Mouse (Mus musculus): ENCODE results near the gene Eml3.
"Not testable (repeated sequence)": the region's sequence is repeated elsewhere in the genome, so short reads cannot be mapped to it uniquely, and the experiment has no call there.

Eml3 gene

GRCm38 (mm10) chr19:8929224-8930088 is at the start of gene Eml3, which contains the start of gene Rom1:
Gene Eml3 (plus strand): TSS chr19:8929552.
Gene Rom1 (minus strand): TSS chr19:8929356.
- DNase-seq (ENCODE audit: low read depth in 1 of 2, low spot score in 2 of 2), result peak; percentile 70 to 81

DNA sequence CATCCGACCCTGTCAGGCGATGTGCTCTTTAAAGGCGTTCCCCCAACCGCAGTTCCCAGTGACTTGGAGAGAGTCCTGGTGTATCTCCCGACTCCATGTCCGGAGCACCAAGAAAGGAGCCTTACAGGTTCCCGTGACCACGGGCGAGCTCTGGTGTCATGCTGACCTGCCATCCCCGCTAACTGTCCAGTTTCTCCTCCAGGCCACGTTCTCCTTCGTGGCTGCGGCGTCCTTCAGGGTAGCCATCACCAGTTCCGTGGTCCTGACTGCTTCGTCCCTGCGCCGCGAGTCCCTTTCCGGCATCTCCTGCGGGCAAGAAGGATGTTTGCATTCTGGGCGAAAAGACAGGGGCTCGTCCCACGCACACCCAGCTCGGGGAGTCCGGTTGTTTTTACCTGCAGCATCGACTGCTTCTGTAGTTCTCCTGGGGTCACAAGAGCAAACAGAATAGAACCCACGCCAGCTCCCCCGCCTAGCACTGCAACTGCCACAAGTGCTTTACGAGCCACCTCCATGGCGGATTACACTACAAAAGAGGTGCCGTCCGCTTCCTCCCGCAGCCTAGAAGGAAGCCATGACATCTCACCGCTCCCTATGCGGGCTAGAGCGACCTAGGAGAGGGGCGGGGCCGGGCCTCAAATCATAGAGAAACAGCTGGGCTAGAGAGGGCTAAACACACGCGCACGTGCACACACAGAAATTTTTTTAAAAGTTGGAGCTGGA is 48.9 kb upstream of the Eml3 start, which contains the start of gene Uqcc3:
Gene Uqcc3 (minus strand): TSS at position 613 of the 723 bp plus-strand sequence.
- peak; percentile 72 to 85 for DNase-seq (ENCODE audit: low read depth in 1 of 2, low spot score in 2 of 2)

- DNase-seq (ENCODE audit: low read depth in 1 of 2, low spot score in 2 of 2), result no peak
These were observed 48.3 kb upstream of the Eml3 start for GRCm38 (mm10) chr19:8881034-8881392.

DNA sequence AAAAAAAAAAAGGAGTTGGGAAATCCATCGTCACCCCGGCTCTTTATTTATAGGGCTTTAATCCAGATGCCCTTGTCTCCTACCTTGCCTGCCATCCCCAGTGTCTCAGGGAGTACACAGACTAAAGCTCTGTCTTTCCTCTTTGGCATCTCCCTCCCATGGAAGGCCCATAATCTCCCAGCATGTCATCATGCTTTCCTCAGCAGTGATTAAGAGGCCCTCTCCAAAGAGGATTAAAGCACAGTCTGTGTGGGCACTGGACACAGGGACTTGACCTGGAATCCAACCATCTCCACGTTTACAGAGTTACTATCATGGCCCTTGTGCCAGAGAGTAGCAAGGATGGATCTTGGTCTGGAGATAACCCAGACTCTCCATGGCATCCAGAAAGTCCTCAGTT is 45.7 kb upstream of the Eml3 start, which contains the start of the genes Lbhd1 and Gm49403:
Gene Lbhd1 (plus strand): TSS at position 117 of the 400 bp plus-strand sequence.
Gene Gm49403 (plus strand): TSS at position 315 of the 400 bp plus-strand sequence.
- DNase-seq (ENCODE audit: low read depth in 1 of 2, low spot score in 2 of 2), result no peak

DNA sequence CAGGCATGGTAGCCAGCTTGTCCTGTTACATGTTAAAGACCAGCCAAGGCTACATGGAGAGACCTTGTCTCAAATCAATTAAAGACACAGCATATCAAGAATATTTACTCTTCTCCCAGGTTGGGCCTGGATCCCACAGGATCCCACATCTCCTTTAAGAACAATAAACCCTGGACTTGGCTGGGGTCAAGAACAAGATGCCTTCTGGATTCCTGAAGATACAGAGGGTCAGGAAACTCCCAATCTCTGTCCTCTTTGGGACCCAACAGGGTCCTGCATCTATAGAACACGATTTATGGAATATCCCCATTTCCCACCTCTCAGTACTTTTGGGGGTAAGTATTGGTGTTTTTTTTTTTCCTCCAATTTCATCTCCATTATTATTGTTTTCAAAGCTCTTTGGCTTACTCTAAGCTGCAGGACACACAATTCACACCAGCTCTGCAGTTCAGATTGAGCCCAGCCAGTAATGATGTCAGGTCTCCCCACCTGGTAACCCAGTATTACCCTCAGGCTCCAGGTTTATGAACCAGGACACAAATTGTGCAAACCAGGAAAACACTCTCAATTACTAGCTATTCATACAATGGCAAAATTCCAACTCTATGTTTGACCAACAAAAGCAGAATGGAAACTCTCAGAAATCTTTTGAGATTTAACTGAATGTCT is 42.3 kb upstream of the Eml3 start:
- DNase-seq (ENCODE audit: low read depth in 1 of 2, low spot score in 2 of 2), result no peak

DNA sequence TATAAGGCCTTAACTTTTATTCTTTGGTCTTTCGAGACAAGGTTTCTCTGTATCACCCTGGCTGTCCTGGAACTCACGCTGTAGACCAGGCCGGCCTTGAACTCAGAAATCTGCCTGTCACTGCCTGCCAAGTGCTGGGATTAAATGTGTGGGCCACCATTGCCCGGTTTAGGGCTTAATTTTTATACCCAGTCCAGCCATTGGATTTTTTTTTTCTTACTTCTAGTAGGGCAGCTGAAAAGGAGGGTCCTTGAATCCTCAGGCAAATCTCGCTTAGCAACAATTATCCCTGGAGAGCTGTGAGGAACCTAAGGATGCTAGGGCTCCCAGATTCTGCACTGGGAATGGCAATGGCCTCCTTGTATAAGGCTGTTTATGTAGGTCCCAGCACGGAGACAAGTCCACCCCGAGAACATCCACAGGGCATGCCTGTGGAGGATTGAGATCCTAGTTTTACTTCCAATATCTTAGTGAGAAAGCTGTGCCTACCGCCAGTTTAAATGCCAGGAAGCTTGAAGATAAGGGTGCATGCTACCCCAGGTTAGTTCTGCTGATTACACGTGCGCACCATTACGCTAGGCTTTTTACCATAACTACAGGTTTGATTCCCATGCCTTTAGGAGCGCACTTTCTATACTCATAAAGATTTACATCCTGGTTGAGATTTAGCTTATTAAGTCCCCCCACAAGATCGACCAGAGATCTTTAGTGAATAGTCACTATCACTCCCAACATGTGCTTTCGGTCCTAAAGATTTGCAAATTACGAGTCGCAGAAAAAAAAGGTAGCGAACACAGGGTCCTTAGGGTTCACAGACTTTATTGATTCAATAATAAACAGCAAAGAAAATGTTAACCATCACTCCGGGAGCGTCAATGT is 41.5 kb upstream of the Eml3 start:
- DNase-seq (ENCODE audit: low read depth in 1 of 2, low spot score in 2 of 2), result no peak

DNA sequence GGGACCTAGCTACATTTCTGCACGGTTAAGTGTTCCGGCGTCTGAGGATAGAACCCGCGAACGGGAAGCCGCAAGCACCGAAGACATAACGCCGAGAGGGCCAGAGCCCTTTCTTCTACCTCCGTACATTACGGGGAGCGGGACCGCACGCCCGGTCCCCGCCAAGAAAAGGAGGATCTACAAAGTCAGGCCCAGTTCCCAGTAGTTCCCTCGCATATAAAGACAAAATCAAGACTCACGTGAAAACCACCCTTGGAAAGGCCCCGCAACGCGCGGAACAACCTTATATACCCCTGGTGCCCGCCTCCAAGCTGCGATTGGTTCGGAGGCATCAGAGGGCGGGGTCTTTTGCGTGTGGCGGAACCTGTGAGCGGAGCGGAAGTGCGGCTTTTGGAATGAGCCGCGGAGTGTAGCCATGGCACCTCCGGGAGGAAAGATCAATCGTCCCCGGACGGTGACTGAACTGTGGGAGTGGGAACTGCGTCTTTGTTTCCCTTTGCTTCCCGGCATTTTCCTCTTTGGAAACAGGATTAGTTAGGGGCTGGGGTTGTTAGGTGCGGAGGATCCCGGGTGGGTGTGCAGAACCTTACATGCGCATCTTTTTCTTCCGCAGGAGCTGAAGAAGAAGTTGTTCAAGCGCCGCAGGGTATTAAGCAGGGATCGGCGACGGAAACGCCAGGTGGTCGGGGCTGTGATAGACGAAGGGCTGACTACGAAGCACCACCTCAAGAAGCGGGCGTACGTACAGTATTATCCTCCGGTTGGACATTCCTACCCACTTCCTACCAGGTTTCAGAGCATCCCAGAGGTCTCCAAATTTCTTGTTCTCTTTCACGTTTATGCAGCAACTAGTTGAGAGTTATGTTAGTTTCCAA is 40.6 kb upstream of the Eml3 start, which contains the start of the genes 1810009A15Rik and Gm49416:
Gene 1810009A15Rik (plus strand): TSS at position 343 of the 875 bp plus-strand sequence.
Gene Gm49416 (plus strand): TSS at position 416 of the 875 bp plus-strand sequence.
- DNase-seq (ENCODE audit: low read depth in 1 of 2, low spot score in 2 of 2), result peak; percentile 88 to 89

DNA sequence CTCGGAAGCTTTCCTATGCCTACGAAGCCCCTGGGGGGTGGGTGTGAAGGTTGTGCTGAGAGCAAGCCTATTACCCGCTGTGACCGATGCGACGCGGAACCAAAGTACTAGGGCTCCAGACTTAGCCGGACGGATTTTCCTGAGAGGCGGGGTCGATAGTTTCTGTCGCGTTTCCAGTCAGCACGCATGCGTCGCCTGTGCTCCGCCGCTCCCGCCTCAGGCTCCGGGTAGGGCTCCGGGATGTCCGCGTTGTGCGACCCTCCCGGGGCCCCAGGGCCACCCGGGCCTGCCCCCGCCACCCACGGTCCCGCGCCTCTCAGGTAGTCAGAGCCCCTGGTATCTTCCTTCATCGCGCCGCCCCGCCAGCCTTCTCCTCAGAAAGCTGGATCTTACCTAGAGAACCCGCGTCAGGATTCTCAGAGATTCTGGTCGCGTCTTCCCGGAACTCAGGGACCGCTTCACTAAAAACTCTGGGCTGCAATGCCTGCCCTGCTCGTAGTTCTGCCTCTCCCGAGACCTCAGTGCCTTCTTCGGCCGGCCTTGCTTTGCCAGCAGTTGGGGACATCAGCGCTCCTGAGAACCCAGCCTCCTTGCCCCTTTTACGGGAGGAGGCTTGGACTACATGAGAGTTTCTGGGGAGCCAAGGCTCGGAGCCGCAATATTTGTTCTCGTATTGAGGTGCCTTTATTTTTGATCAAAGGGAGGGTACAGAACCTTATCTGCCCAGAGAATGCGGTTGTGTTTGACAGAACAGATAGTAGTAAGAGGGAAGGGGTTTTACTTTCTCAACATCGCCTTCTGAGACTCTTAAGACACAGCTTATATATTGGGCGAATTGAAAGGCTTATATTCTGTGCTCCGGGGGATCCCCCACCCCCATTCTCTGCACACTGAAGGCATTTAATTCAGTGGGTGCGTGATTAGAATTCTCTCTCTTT is 36.3 kb upstream of the Eml3 start, which contains the start of gene Ints5:
Gene Ints5 (plus strand): TSS at position 177 of the 938 bp plus-strand sequence.
- peak; percentile 50 to 70 for DNase-seq (ENCODE audit: low read depth in 1 of 2, low spot score in 2 of 2)

DNA sequence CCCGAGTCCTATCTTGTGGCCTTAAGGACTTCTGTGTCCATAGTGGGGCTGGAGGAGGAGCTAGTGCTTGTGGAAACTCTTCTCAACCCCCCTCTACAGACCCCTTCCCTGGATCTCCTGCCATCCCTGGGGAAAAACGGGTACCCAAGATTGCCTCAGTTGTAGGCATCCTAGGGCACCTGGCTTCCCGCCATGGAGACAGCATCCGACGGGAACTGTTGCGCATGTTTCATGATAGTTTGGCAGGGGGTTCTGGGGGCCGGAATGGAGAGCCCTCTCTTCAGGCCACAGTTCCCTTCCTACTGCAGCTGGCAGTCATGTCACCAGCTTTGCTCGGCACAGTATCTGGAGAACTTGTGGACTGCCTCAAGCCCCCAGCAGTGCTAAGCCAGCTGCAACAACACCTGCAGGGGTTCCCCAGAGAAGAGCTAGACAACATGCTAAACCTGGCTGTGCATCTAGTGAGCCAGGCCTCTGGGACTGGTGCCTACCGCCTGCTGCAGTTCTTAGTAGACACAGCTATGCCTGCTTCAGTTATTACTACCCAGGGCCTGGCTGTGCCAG is 33.9 kb upstream of the Eml3 start:
- DNase-seq (ENCODE audit: low read depth in 1 of 2, low spot score in 2 of 2), result no peak

DNA sequence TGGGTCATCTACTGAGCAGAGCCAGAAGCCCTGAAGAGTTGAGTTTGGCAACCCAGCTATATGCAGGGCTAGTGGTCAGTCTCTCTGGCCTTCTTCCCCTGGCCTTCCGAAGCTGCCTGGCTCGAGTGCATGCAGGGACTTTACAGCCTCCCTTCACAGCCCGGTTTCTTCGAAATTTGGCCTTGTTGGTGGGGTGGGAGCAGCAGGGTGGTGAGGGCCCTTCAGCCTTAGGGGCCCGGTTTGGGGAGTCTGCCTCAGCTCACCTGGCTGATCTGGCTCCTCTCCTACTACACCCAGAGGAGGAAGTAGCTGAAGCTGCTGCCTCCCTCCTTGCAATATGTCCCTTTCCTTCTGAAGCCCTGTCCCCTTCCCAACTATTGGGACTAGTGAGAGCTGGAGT is 33.1 kb upstream of the Eml3 start:
- DNase-seq (ENCODE audit: low read depth in 1 of 2, low spot score in 2 of 2), result not testable (repeated sequence)

- not testable (repeated sequence) for DNase-seq (ENCODE audit: low read depth in 1 of 2, low spot score in 2 of 2)
These were observed 32.0 kb upstream of the Eml3 start for GRCm38 (mm10) chr19:8897211-8897864.

- peak; percentile 87 to 90 for DNase-seq (ENCODE audit: low read depth in 1 of 2, low spot score in 2 of 2)
These were observed 31.4 kb upstream of the Eml3 start, which contains the start of gene Ganab for GRCm38 (mm10) chr19:8897865-8898495. Gene Ganab (plus strand): TSS chr19:8898071.

DNA sequence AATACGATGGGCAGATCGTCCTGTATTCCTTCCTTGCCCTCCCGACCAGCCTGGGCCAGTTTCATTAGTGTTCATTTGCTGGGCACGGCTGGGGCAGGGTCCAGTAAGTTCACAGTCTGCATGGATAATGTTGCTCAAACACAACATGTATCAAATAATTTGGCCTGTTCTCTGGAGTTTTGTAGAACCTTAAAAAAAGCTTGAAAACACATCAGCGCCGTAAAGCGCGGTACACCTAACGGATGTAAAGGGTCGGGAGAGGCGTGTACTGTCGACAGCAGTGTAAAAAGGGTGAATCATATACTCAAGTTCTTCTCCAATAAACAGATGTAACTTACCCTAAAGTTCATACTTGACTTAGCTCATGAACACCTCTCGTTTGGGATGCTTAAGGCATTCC is 30.8 kb upstream of the Eml3 start:
- no peak for DNase-seq (ENCODE audit: low read depth in 1 of 2, low spot score in 2 of 2)

DNA sequence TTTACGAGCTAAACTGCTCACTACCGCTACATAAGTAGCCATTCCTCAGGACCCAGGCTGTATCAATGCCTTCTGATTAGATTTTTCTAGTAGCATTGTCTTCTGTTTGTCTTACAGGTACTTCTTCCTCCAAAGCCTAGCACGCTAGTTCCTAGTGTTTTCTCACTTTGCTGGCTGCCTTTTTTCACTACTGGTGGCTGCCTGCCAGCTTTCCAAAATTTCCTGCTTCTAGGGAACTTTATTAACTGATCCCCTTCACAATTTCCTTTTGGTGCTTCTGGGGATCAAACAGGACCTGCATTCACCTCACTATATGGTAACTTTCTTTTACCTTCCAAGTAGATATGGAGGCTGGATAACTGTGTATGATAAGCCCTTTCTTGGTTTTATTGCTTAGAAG is 30.3 kb upstream of the Eml3 start:
- no peak for DNase-seq (ENCODE audit: low read depth in 1 of 2, low spot score in 2 of 2)

GRCm38 (mm10) chr19:8903412-8903811 is 25.9 kb upstream of the Eml3 start:
- no peak for DNase-seq (ENCODE audit: low read depth in 1 of 2, low spot score in 2 of 2)

DNA sequence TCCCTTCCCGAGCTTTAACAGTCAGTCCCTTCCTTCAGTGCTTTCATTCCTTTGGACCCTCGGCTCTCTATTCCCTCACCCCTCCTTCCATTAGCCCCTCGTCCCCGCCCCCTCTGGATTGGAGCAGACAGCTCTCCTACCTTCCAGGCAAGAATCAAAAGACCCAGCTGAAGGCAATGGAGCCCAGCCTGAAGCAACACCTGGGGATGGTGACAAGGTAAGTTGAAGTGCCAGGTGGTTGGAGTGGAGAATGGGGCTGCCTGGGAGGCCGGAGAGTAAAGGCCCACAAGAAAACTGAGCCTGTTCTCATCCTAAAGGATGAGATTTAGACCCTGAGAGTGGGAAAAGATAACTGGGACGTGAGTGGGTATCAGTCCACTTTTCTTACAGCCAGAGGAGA is 20.8 kb upstream of the Eml3 start:
- no peak for DNase-seq (ENCODE audit: low read depth in 1 of 2, low spot score in 2 of 2)

DNA sequence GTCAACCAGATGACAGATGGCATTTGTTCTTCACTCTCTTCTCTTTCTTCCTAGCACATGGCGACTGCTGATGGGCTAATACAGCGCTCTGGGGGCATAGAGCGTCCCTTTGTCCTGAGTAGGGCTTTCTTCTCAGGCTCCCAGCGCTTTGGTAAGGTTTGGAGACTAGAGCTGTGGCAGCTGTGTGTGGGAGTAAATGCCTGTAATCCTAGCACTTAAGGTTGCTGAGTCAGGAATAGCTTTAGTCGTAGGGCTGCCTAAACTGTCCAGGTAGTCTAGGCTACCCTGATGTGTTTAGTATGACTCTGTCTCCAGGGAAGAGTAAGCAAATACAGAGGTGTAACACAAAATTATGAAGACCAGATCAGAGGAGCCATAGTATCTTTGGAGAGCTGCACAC is 17.5 kb upstream of the Eml3 start:
- no peak for DNase-seq (ENCODE audit: low read depth in 1 of 2, low spot score in 2 of 2)

Measured in monocyte, adult 2 months (primary cell).